Mouse (Mus musculus): ENCODE results near the gene Dusp1. TPM values are rescaled to one million over a fixed set of nuclear protein-coding genes. Genes with fewer than 3 reads are reported as not detected.

Dusp1 gene
- polyA plus RNA-seq (2015; fragmentation: Nextera tagmentation; extraction: Ambion mirVana): 39.4 and 40.2 TPM in 2 replicates

- ATAC-seq: peak; percentile 90
- Histone ChIP-seq H3K27me3 (no peaks in the 10 kb centered on the region), H3K4me1 (peaks cover 33% of the 10 kb centered on the region), H3K27ac (peak within 1 kb of the TSS; percentile 69), H3K4me2 (peak within 1 kb of the TSS; percentile 97), H3K36me3 (ENCODE audit: poor library complexity, severe bottlenecking) (peaks cover 33% of the 10 kb centered on the region), H3K4me3 (peak within 1 kb of the TSS; percentile 83), H3K9me3 (replicated peaks) (0 out of 2 replicates have a peak, but pooled peaks cover 3% of the 10 kb centered on the region), H3K9ac (peak within 1 kb of the TSS; percentile 94)
- 1% methylated on average over 25 of the region's 25 CpGs for WGBS
Observed at GRCm38 (mm10) chr17:26561651-26562181, at the start of gene Dusp1. Dusp1 (minus strand) TSS chr17:26562128.

GRCm38 (mm10) chr17:26611328-26611727 lies 49.4 kb upstream of the Dusp1 start:
- Histone ChIP-seq H3K4me1 (no peaks in the 10 kb centered on the region), H3K4me2 (no peak overlapping the region), H3K4me3 (no peak overlapping the region), H3K27me3 (no peaks in the 10 kb centered on the region), H3K9me3 (replicated peaks) (no peaks in the 10 kb centered on the region), H3K9ac (no peak overlapping the region), H3K27ac (no peak overlapping the region), H3K36me3 (ENCODE audit: poor library complexity, severe bottlenecking) (peaks cover 70% of the 10 kb centered on the region)
- 88% methylated on average over 7 of the region's 7 CpGs for WGBS
- ATAC-seq: no peak

GRCm38 (mm10) chr17:26609820-26610219 lies 47.9 kb upstream of the Dusp1 start:
- H3K4me3 ChIP-seq: no peak overlapping the region
- peaks cover 70% of the 10 kb centered on the region for H3K36me3 ChIP-seq (ENCODE audit: poor library complexity, severe bottlenecking)
- H3K27ac ChIP-seq: no peak overlapping the region
- H3K4me1 ChIP-seq: no peaks in the 10 kb centered on the region
- 83% methylated on average over 8 of the region's 8 CpGs for WGBS
- no peaks in the 10 kb centered on the region for H3K9me3 ChIP-seq (replicated peaks)
- no peaks in the 10 kb centered on the region for H3K27me3 ChIP-seq
- no peak overlapping the region for H3K9ac ChIP-seq
- H3K4me2 ChIP-seq: no peak overlapping the region
- no peak for ATAC-seq

GRCm38 (mm10) chr17:26608877-26609276 lies 46.9 kb upstream of the Dusp1 start:
- H3K27me3 ChIP-seq: no peaks in the 10 kb centered on the region
- H3K36me3 ChIP-seq (ENCODE audit: poor library complexity, severe bottlenecking): peaks cover 63% of the 10 kb centered on the region
- H3K9me3 ChIP-seq (replicated peaks): no peaks in the 10 kb centered on the region
- no peak overlapping the region for H3K9ac ChIP-seq
- no peak for ATAC-seq
- H3K4me1 ChIP-seq: no peaks in the 10 kb centered on the region
- WGBS: 98% methylated on average over 8 of the region's 8 CpGs
- H3K4me2 ChIP-seq: no peak overlapping the region
- no peak overlapping the region for H3K4me3 ChIP-seq
- no peak overlapping the region for H3K27ac ChIP-seq

- Histone ChIP-seq H3K4me2 (no peak overlapping the region), H3K4me3 (no peak overlapping the region), H3K27ac (no peak overlapping the region), H3K36me3 (ENCODE audit: poor library complexity, severe bottlenecking) (peaks cover 65% of the 10 kb centered on the region), H3K27me3 (no peaks in the 10 kb centered on the region), H3K9me3 (replicated peaks) (no peaks in the 10 kb centered on the region), H3K4me1 (0 out of 2 replicates have a peak, but pooled peaks cover under 1% of the 10 kb centered on the region), H3K9ac (no peak overlapping the region)
- WGBS: 89% methylated on average over 3 of the region's 3 CpGs
- ATAC-seq: no peak
Observed at GRCm38 (mm10) chr17:26608348-26608747, 46.4 kb upstream of the Dusp1 start.

GRCm38 (mm10) chr17:26606516-26606915 lies 44.6 kb upstream of the Dusp1 start:
- H3K27me3 ChIP-seq: no peaks in the 10 kb centered on the region
- H3K4me1 ChIP-seq: peaks cover 12% of the 10 kb centered on the region
- H3K36me3 ChIP-seq (ENCODE audit: poor library complexity, severe bottlenecking): peaks cover 60% of the 10 kb centered on the region
- H3K4me2 ChIP-seq: no peak overlapping the region
- H3K4me3 ChIP-seq: no peak overlapping the region
- no peak for ATAC-seq
- WGBS: 89% methylated on average over 2 of the region's 2 CpGs
- H3K9ac ChIP-seq: no peak overlapping the region
- H3K9me3 ChIP-seq (replicated peaks): no peaks in the 10 kb centered on the region
- no peak overlapping the region for H3K27ac ChIP-seq

- H3K9ac ChIP-seq: no peak overlapping the region
- no peak overlapping the region for H3K4me2 ChIP-seq
- H3K4me3 ChIP-seq: no peak overlapping the region
- H3K27me3 ChIP-seq: no peaks in the 10 kb centered on the region
- no peak for ATAC-seq
- peaks cover 15% of the 10 kb centered on the region for H3K4me1 ChIP-seq
- WGBS: 81% methylated on average over 4 of the region's 4 CpGs
- no peak overlapping the region for H3K27ac ChIP-seq
- H3K9me3 ChIP-seq (replicated peaks): no peaks in the 10 kb centered on the region
- peaks cover 52% of the 10 kb centered on the region for H3K36me3 ChIP-seq (ENCODE audit: poor library complexity, severe bottlenecking)
Observed at GRCm38 (mm10) chr17:26605636-26606035, 43.7 kb upstream of the Dusp1 start.

GRCm38 (mm10) chr17:26603311-26603710 lies 41.4 kb upstream of the Dusp1 start:
- no peak overlapping the region; the same call in 1 of the 2 replicates for H3K9ac ChIP-seq
- WGBS: 80% methylated on average over 8 of the region's 8 CpGs
- no peaks in the 10 kb centered on the region for H3K9me3 ChIP-seq (replicated peaks)
- H3K4me3 ChIP-seq: no peak overlapping the region
- no peak overlapping the region for H3K4me2 ChIP-seq
- H3K27ac ChIP-seq: peak overlapping the region; percentile 35
- peaks cover 30% of the 10 kb centered on the region for H3K36me3 ChIP-seq (ENCODE audit: poor library complexity, severe bottlenecking)
- peaks cover 15% of the 10 kb centered on the region for H3K4me1 ChIP-seq
- no peak for ATAC-seq
- no peaks in the 10 kb centered on the region for H3K27me3 ChIP-seq

- H3K4me3 ChIP-seq: no peak overlapping the region
- H3K4me2 ChIP-seq: no peak overlapping the region
- no peaks in the 10 kb centered on the region for H3K9me3 ChIP-seq (replicated peaks)
- peaks cover 15% of the 10 kb centered on the region for H3K4me1 ChIP-seq
- 79% methylated on average over 12 of the region's 12 CpGs for WGBS
- H3K27me3 ChIP-seq: no peaks in the 10 kb centered on the region
- no peak for ATAC-seq
- H3K36me3 ChIP-seq (ENCODE audit: poor library complexity, severe bottlenecking): peaks cover 30% of the 10 kb centered on the region
- H3K9ac ChIP-seq: no peak overlapping the region
- H3K27ac ChIP-seq: peak overlapping the region; percentile 11; the same call in 1 of the 2 replicates
Observed at GRCm38 (mm10) chr17:26602371-26602885, 40.5 kb upstream of the Dusp1 start.

- H3K4me1 ChIP-seq: peaks cover 17% of the 10 kb centered on the region
- 61% methylated on average over 6 of the region's 6 CpGs for WGBS
- peaks cover 28% of the 10 kb centered on the region for H3K36me3 ChIP-seq (ENCODE audit: poor library complexity, severe bottlenecking)
- no peak for ATAC-seq
- no peaks in the 10 kb centered on the region for H3K27me3 ChIP-seq
- H3K27ac ChIP-seq: peak overlapping the region; percentile 11; the same call in 1 of the 2 replicates
- H3K4me2 ChIP-seq: no peak overlapping the region
- H3K4me3 ChIP-seq: no peak overlapping the region
- H3K9ac ChIP-seq: no peak overlapping the region
- H3K9me3 ChIP-seq (replicated peaks): no peaks in the 10 kb centered on the region
Observed at GRCm38 (mm10) chr17:26601926-26602325, 40.0 kb upstream of the Dusp1 start.

GRCm38 (mm10) chr17:26601514-26601913 lies 39.6 kb upstream of the Dusp1 start:
- WGBS: 72% methylated on average over 6 of the region's 6 CpGs
- Histone ChIP-seq H3K27ac (no peak overlapping the region), H3K4me1 (peaks cover 21% of the 10 kb centered on the region), H3K27me3 (no peaks in the 10 kb centered on the region), H3K9ac (no peak overlapping the region), H3K9me3 (replicated peaks) (no peaks in the 10 kb centered on the region), H3K4me3 (no peak overlapping the region), H3K4me2 (no peak overlapping the region), H3K36me3 (ENCODE audit: poor library complexity, severe bottlenecking) (peaks cover 24% of the 10 kb centered on the region)
- ATAC-seq: no peak

GRCm38 (mm10) chr17:26600913-26601447 lies 39.1 kb upstream of the Dusp1 start:
- Histone ChIP-seq H3K9me3 (replicated peaks) (no peaks in the 10 kb centered on the region), H3K36me3 (ENCODE audit: poor library complexity, severe bottlenecking) (peaks cover 22% of the 10 kb centered on the region), H3K9ac (no peak overlapping the region), H3K27me3 (no peaks in the 10 kb centered on the region), H3K4me1 (peaks cover 27% of the 10 kb centered on the region), H3K27ac (no peak overlapping the region), H3K4me2 (no peak overlapping the region), H3K4me3 (no peak overlapping the region)
- ATAC-seq: no peak
- WGBS: 75% methylated on average over 17 of the region's 17 CpGs

Data from forebrain, embryonic 13.5 days (tissue).